Mouse (Mus musculus): ENCODE data around the gene Aph1c.
"Not testable (repeated sequence)": the region's sequence is repeated elsewhere in the genome, so short reads cannot be mapped to it uniquely, and the experiment has no call there.

DNA sequence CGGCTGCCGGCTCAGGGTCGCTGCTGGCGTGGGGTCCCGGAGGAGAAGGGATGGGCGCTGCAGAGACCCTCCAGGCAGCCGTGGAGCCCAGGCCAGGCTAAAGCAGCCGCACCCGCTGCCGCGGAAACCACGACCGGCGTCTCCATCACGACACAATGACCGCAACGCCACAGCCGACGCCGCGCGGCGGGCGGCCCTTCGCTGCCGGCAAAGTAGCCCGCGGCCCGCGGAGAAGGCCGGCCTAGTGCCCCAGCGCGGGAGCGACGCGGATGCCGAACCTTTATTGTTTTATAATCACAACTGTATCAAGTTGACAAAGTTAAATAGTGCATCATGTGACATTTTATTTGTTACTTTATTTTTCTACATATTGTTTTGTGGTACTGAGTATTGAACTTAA lies 28.6 kb downstream of the Aph1c start:
- not testable (repeated sequence) for TF ChIP-seq CTCF (IDR thresholded peaks at IDR 0.05; ENCODE audit: low read depth); EP300 (optimal IDR thresholded peaks at IDR 0.05)

All from stomach, postnatal 0 days (tissue).